Mouse (Mus musculus) MEL (cell line): ENCODE results near the gene Als2cr12.

Source experiments
- CHD2 ChIP-seq: IDR thresholded peaks from 2 replicates; pipeline ENCODE4 v1.6.1; 2011; ENCODE audit warnings: low read length, improper control_type of control experiment
- CTCF ChIP-seq, 3 experiments: IDR thresholded peaks in 2 of 3; conservative IDR thresholded peaks in 1 of 3; 2 replicates each; pipeline ENCODE4 v1.5.1; 2011 to 2012; ENCODE audit warnings: low read length in 3 of 3, low read depth in 2 of 3, mild to moderate bottlenecking in 2 of 3, improper control_type of control experiment in 1 of 3, inconsistent platforms in 1 of 3, mixed read lengths in 1 of 3, moderate library complexity in 1 of 3; ENCODE audit not compliant: control insufficient read depth in 1 of 3, insufficient read depth in 1 of 3, poor library complexity in 1 of 3, severe bottlenecking in 1 of 3
- POLR2AphosphoS2 ChIP-seq: IDR thresholded peaks from 2 replicates; pipeline ENCODE4 v1.6.1; 2011; ENCODE audit warnings: low read length, improper control_type of control experiment
- ZNF384 ChIP-seq: IDR thresholded peaks from 2 replicates; pipeline ENCODE4 v1.6.1; 2012; ENCODE audit warnings: low read depth, mild to moderate bottlenecking, inconsistent platforms, low read length, improper control_type of control experiment

DNA sequence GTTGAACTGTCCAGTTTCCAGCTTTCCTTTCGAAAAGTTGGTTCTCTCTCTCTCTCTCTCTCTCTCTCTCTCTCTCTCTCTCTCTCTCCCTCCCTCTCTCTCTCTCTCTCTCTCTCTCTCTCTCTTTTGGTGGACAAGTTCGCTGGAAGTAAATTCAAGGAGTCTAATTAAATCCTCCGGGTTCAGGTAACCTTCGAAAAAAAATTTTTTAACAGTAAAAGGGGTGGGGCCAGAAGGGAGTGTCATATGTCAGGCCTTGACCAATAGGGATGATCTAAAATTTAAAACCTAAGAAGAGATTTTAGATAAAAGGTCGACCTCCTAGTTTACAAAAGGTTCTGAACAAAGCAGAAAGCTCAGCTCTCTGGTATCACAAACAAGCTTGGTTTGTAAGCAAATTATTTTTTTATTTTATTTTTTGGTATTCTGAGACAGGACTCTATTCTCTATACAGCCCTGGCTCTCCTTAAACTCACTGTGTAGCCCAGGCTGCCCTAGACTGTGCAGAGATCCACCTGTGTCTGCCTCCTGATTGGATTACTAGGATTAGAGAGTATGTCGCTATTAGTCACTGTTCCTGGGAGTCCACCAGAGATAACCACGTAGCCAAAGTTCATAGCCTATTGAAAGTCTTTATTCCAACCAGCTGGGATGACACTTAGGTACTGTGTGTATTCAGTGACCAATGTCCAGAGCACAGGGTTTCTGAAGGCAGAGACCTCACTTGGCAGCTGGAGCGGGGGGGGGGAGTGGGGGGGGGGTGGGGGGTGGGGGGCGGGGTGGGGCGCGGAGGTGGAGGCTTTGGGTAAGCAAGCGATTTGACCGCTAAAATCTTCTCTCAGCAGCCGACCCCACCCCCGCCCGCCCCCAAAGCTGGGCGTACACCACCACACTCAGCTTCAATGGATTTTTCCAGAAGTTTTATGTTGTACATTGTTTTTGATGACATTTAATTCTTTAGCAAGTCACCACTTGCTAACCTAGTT is 16.6 kb upstream of the Als2cr12 start:
- TF ChIP-seq ZNF384 (peak; percentile 89), POLR2AphosphoS2 (peak; percentile 61; the same call in 1 of the 2 replicates), CHD2 (no peak; the same call in 1 of the 2 replicates), CTCF (IDR thresholded peaks at IDR 0.05 in 2 of 3, conservative IDR thresholded peaks at IDR 0.05 in 1 of 3; ENCODE audit: control insufficient read depth in 1 of 3, insufficient read depth in 1 of 3, low read depth in 2 of 3, low read length in 3 of 3, poor library complexity in 1 of 3, severe bottlenecking in 1 of 3) (no peak)
